Mouse (Mus musculus): ENCODE data around the gene Ccdc162. TPM values are rescaled to one million over a fixed set of nuclear protein-coding genes. Genes with fewer than 3 reads are reported as not detected.

Ccdc162 gene
- polyA plus RNA-seq, 2 experiments, result 1.6 to 2.1 TPM

DNA sequence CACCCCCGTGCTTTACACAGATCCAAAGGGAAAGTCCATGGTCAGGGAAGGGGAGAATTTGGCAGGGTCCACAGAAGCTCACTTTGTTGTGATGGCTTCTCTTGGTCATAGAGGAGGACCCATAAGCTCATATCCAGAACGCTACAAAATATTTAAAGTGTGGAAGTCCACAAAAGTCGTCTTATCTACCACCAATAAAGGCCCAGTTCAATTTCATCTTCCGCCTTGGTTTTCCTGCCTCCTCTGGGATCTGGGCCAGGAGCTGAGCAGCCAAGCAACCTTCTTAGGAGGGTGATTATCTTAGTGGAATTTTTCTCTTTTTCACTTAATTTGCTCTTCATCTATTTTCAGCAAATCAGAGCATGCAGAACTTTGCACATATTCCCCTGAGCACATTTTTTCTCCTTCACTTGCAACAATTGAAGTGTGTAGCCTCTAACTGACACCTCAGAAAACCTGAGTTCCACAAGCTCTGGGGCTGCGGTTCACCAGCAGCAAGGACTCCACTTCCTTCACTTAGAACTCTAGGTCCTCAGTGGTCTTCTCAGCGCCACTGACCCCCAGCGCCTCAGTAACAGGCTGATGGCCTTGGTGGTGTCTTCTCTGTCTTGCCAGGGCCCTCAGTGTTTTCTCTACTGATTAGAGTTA is 114.4 kb downstream of the Ccdc162 start:
- no peaks in the 10 kb centered on the region for H3K27me3 ChIP-seq (ENCODE audit: control insufficient read depth, insufficient read depth, low read length)
- TF ChIP-seq POLR2A (IDR thresholded peaks at IDR 0.05; ENCODE audit: borderline replicate concordance, extremely low read depth, insufficient read depth, insufficient read length), result no peak
- no peaks in the 10 kb centered on the region for H3K36me3 ChIP-seq (ENCODE audit: control insufficient read depth, insufficient read depth, low read length)
- WGBS, result 63% methylated on average over 7 of the region's 7 CpGs
- DNase-seq (ENCODE audit: low spot score), result no peak
- H3K4me2 ChIP-seq (replicated peaks; ENCODE audit: low read depth, low read length, severe bottlenecking), result no peak overlapping the region
- no peak overlapping the region for H3K9ac ChIP-seq (ENCODE audit: low read depth, low read length, severe bottlenecking)
- H3K4me3 ChIP-seq (replicated peaks; ENCODE audit: low read length), result no peak overlapping the region
- no peak for ATAC-seq (ENCODE audit: low FRiP score, low read depth)
- H3K4me1 ChIP-seq (ENCODE audit: control insufficient read depth, insufficient read depth, low read length), result no peaks in the 10 kb centered on the region
- no peak overlapping the region for H3K27ac ChIP-seq (replicated peaks; ENCODE audit: low read depth, low read length)
- H3K9me3 ChIP-seq (ENCODE audit: control insufficient read depth, low read length), result no peaks in the 10 kb centered on the region

- ATAC-seq (ENCODE audit: low FRiP score, low read depth) (no peak), DNase-seq (ENCODE audit: low spot score) (no peak)
- Histone ChIP-seq H3K4me2 (replicated peaks; ENCODE audit: low read depth, low read length, severe bottlenecking) (no peak overlapping the region), H3K9me3 (ENCODE audit: control insufficient read depth, low read length) (no peaks in the 10 kb centered on the region), H3K27ac (replicated peaks; ENCODE audit: low read depth, low read length) (no peak overlapping the region), H3K4me3 (replicated peaks; ENCODE audit: low read length) (no peak overlapping the region), H3K9ac (ENCODE audit: low read depth, low read length, severe bottlenecking) (no peak overlapping the region), H3K27me3 (ENCODE audit: control insufficient read depth, insufficient read depth, low read length) (no peaks in the 10 kb centered on the region), H3K36me3 (ENCODE audit: control insufficient read depth, insufficient read depth, low read length) (no peaks in the 10 kb centered on the region), H3K4me1 (ENCODE audit: control insufficient read depth, insufficient read depth, low read length) (no peaks in the 10 kb centered on the region)
- no peak for TF ChIP-seq POLR2A (IDR thresholded peaks at IDR 0.05; ENCODE audit: borderline replicate concordance, extremely low read depth, insufficient read depth, insufficient read length)
- WGBS, result 68% methylated on average over 4 of the region's 4 CpGs
Observed at GRCm38 (mm10) chr10:41601302-41601701, 115.1 kb downstream of the Ccdc162 start.

DNA sequence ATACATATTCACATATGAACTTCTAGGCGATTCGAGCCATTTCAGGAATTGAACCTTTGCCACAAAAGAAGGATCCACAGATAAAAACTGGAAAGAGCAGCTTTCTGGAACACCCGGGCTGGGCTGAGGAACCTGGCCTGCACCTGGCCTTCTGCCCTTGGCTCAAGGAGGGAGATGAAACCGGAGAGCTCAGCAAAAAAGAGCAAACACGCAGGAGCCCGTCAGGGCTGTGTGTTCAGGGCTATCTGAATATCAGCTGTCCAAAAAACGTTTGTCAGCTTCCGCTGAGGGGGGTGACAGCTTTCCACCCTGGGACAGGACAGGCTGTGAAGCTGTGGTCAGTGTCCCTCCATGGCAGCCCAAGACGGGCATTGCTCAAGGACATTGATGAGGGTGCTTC is 117.4 kb downstream of the Ccdc162 start:
- Histone ChIP-seq H3K4me3 (replicated peaks; ENCODE audit: low read length) (no peak overlapping the region), H3K9ac (ENCODE audit: low read depth, low read length, severe bottlenecking) (no peak overlapping the region), H3K36me3 (ENCODE audit: control insufficient read depth, insufficient read depth, low read length) (no peaks in the 10 kb centered on the region), H3K4me2 (replicated peaks; ENCODE audit: low read depth, low read length, severe bottlenecking) (no peak overlapping the region), H3K27me3 (ENCODE audit: control insufficient read depth, insufficient read depth, low read length) (no peaks in the 10 kb centered on the region), H3K4me1 (ENCODE audit: control insufficient read depth, insufficient read depth, low read length) (peaks cover 6% of the 10 kb centered on the region; the same call in 1 of the 2 replicates), H3K9me3 (ENCODE audit: control insufficient read depth, low read length) (no peaks in the 10 kb centered on the region), H3K27ac (replicated peaks; ENCODE audit: low read depth, low read length) (no peak overlapping the region)
- TF ChIP-seq POLR2A (IDR thresholded peaks at IDR 0.05; ENCODE audit: borderline replicate concordance, extremely low read depth, insufficient read depth, insufficient read length), result no peak
- DNase-seq (ENCODE audit: low spot score) (no peak), ATAC-seq (ENCODE audit: low FRiP score, low read depth) (no peak)
- 71% methylated on average over 9 of the region's 9 CpGs for WGBS

DNA sequence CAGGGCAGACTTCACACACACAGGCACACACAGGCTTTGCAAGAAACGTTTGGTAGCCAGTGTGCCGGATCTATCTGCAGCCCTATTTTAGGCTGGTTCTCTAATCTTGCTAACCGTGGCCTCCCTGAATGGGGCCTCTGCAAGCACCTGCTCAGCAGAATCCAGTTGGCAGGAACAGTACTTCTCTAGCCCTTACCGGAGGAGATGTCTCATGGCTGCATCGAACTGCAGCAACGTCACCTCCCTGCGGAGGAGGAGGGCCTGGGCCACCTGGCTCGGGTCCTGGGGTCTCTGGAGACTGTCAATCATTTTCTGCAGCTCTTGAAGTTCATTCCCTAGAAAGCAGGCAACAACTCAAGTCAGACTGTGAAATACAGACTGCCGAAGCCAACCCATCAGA is 118.2 kb downstream of the Ccdc162 start:
- H3K36me3 ChIP-seq (ENCODE audit: control insufficient read depth, insufficient read depth, low read length), result no peaks in the 10 kb centered on the region
- no peak overlapping the region for H3K4me2 ChIP-seq (replicated peaks; ENCODE audit: low read depth, low read length, severe bottlenecking)
- no peaks in the 10 kb centered on the region for H3K27me3 ChIP-seq (ENCODE audit: control insufficient read depth, insufficient read depth, low read length)
- no peak overlapping the region for H3K27ac ChIP-seq (replicated peaks; ENCODE audit: low read depth, low read length)
- 40% methylated on average over 9 of the region's 9 CpGs for WGBS
- H3K9ac ChIP-seq (ENCODE audit: low read depth, low read length, severe bottlenecking), result no peak overlapping the region
- H3K4me3 ChIP-seq (replicated peaks; ENCODE audit: low read length), result no peak overlapping the region
- peaks cover 6% of the 10 kb centered on the region; the same call in 1 of the 2 replicates for H3K4me1 ChIP-seq (ENCODE audit: control insufficient read depth, insufficient read depth, low read length)
- H3K9me3 ChIP-seq (ENCODE audit: control insufficient read depth, low read length), result no peaks in the 10 kb centered on the region
- ATAC-seq (ENCODE audit: low FRiP score, low read depth) (0 out of 2 replicates have a peak, but pooled peaks have one; percentile 47), DNase-seq (ENCODE audit: low spot score) (peak; percentile 14)
- no peak for TF ChIP-seq POLR2A (IDR thresholded peaks at IDR 0.05; ENCODE audit: borderline replicate concordance, extremely low read depth, insufficient read depth, insufficient read length)

DNA sequence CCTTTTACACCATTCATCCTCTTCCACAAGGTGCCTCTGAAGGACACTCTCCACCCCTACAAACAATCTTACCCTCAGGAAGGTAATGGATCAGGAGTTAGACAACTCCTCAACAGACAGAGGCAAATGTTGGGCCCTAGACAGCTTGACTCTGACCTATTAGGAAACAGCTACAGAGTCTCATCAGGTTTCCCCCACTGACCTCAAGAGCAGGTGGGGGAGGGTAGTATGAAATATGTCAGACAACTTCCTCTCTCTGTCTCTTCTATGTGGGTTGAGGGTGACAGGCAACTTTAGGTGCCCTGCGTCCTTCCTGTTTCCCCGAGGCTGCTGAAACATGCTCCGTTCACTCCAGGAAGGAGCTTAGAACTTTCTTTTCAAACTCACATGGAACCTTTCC is 120.9 kb downstream of the Ccdc162 start:
- ATAC-seq (ENCODE audit: low FRiP score, low read depth) (no peak), DNase-seq (ENCODE audit: low spot score) (no peak)
- WGBS, result 74% methylated on average over 3 of the region's 3 CpGs
- H3K27ac ChIP-seq (replicated peaks; ENCODE audit: low read depth, low read length), result no peak overlapping the region
- no peak overlapping the region for H3K9ac ChIP-seq (ENCODE audit: low read depth, low read length, severe bottlenecking)
- H3K4me1 ChIP-seq (ENCODE audit: control insufficient read depth, insufficient read depth, low read length), result peaks cover 6% of the 10 kb centered on the region; the same call in 1 of the 2 replicates
- H3K36me3 ChIP-seq (ENCODE audit: control insufficient read depth, insufficient read depth, low read length), result no peaks in the 10 kb centered on the region
- no peaks in the 10 kb centered on the region for H3K9me3 ChIP-seq (ENCODE audit: control insufficient read depth, low read length)
- no peak for TF ChIP-seq POLR2A (IDR thresholded peaks at IDR 0.05; ENCODE audit: borderline replicate concordance, extremely low read depth, insufficient read depth, insufficient read length)
- H3K4me3 ChIP-seq (replicated peaks; ENCODE audit: low read length), result no peak overlapping the region
- H3K27me3 ChIP-seq (ENCODE audit: control insufficient read depth, insufficient read depth, low read length), result no peaks in the 10 kb centered on the region
- no peak overlapping the region for H3K4me2 ChIP-seq (replicated peaks; ENCODE audit: low read depth, low read length, severe bottlenecking)
